Mouse (Mus musculus) megakaryocyte, embryonic 14.5 days (primary cell): ENCODE measurements around the gene Lbh.

Source experiments
- FLI1 ChIP-seq: IDR thresholded peaks from 2 replicates; pipeline ENCODE4 v1.6.1; 2012; ENCODE audit warnings: low read length, inconsistent platforms, mixed read lengths
- GATA1 ChIP-seq: IDR thresholded peaks from 3 replicates; pipeline ENCODE4 v1.6.1; 2012; ENCODE audit warnings: mixed read lengths, low read length, inconsistent platforms, borderline replicate concordance

GRCm38 (mm10) chr17:72925804-72926617 lies 7.9 kb downstream of the Lbh start:
- TF ChIP-seq GATA1 (no peak), FLI1 (no peak)
